Mouse (Mus musculus): ENCODE results near the gene Gm10720.
"Not testable (repeated sequence)": the region's sequence is repeated elsewhere in the genome, so short reads cannot be mapped to it uniquely, and the experiment has no call there.

GRCm38 (mm10) chr9:3024912-3025467 lies 9.5 kb downstream of the Gm10720 start, which contains the start of gene Gm10717:
- TF ChIP-seq FLI1 (IDR thresholded peaks at IDR 0.05; ENCODE audit: low read length); GATA1 (IDR thresholded peaks at IDR 0.05; ENCODE audit: borderline replicate concordance, low read length): not testable (repeated sequence)
